Mouse (Mus musculus) hindbrain, embryonic 12.5 days (tissue): ENCODE results near the gene Eci2. TPM values are rescaled to one million over a fixed set of nuclear protein-coding genes. Genes with fewer than 3 reads are reported as not detected.
A peak's percentile ranks its signal among the peaks of the same experiment; 100 is the strongest.

Experiments
- ATAC-seq: fragments of 200-750 bp; cut with Nextera tagmentation; 2 replicates; pipeline ENCODE4 v1.8.0; 2017; ENCODE audit warnings: moderate TSS enrichment; ENCODE audit not compliant: low FRiP score
- H3K27ac ChIP-seq: fragments of 300-500 bp; sonication (generic); 2 replicates; pipeline ENCODE4 v1.5.1; 2016; ENCODE audit warnings: mild to moderate bottlenecking
- H3K27me3 ChIP-seq: fragments of 300-500 bp; sonication (generic); 2 replicates; pipeline ENCODE4 v1.6.1; 2016; ENCODE audit warnings: mild to moderate bottlenecking
- H3K36me3 ChIP-seq: fragments of 300-500 bp; sonication (generic); 2 replicates; pipeline ENCODE4 v1.6.1; 2016; ENCODE audit warnings: mild to moderate bottlenecking
- H3K4me1 ChIP-seq: fragments of 300-500 bp; sonication (generic); 2 replicates; pipeline ENCODE4 v1.6.1; 2016
- H3K4me2 ChIP-seq: fragments of 300-500 bp; sonication (generic); replicated peaks from 2 replicates; pipeline ENCODE4 v1.6.1; 2016; ENCODE audit warnings: mild to moderate bottlenecking
- H3K4me3 ChIP-seq: fragments of 300-500 bp; sonication (generic); 2 replicates; pipeline ENCODE4 v1.5.1; 2016; ENCODE audit warnings: mild to moderate bottlenecking
- H3K9ac ChIP-seq: fragments of 300-500 bp; sonication (generic); 2 replicates; pipeline ENCODE4 v1.6.1; 2016; ENCODE audit warnings: mild to moderate bottlenecking, moderate library complexity
- H3K9me3 ChIP-seq: fragments of 300-500 bp; sonication (generic); replicated peaks from 2 replicates; pipeline ENCODE4 v1.6.1; 2016; ENCODE audit warnings: mild to moderate bottlenecking
- WGBS: fragments of 180-500 bp; shearing (Covaris S2); methylation state at CpG from one replicate; pipeline ENCODE4 v1.1.7; 2016; 5-methylcytosine and 5-hydroxymethylcytosine counted together
- polyA plus RNA-seq: library from polyadenylated mRNA; unstranded; fragments of >200 nt; fragmentation: Nextera tagmentation; extraction: Ambion mirVana; gene quantifications from 2 replicates; pipeline ENCODE4 v1.2.1, GENCODE M21; 2016

Gene Eci2
- 122 TPM in 2 replicates for polyA plus RNA-seq

GRCm38 (mm10) chr13:35026879-35027278 lies at the start of gene Eci2:
TSS of gene Eci2 (minus strand) at chr13:35027096.
- no peaks in the 10 kb centered on the region for H3K4me1 ChIP-seq
- 0 out of 2 replicates have a peak within 1 kb of the TSS, but pooled peaks have one; percentile 10 for H3K4me3 ChIP-seq
- 7% methylated on average over 6 of the region's 6 CpGs for WGBS
- H3K9ac ChIP-seq = no peak within 1 kb of the TSS
- H3K36me3 ChIP-seq = no peaks in the 10 kb centered on the region
- no peaks in the 10 kb centered on the region for H3K9me3 ChIP-seq
- peak within 1 kb of the TSS; percentile 29; the same call in 1 of the 2 replicates for H3K4me2 ChIP-seq
- no peaks in the 10 kb centered on the region for H3K27me3 ChIP-seq
- H3K27ac ChIP-seq = no peak within 1 kb of the TSS
- ATAC-seq = no peak

- H3K9me3 ChIP-seq = no peaks in the 10 kb centered on the region
- no peak overlapping the region for H3K27ac ChIP-seq
- H3K36me3 ChIP-seq = no peaks in the 10 kb centered on the region
- WGBS = 38% methylated on average over 1 of the region's 1 CpGs
- H3K27me3 ChIP-seq = no peaks in the 10 kb centered on the region
- no peak overlapping the region for H3K9ac ChIP-seq
- H3K4me3 ChIP-seq = no peak overlapping the region
- H3K4me2 ChIP-seq = no peak overlapping the region
- ATAC-seq = no peak
- no peaks in the 10 kb centered on the region for H3K4me1 ChIP-seq
These were observed 48.0 kb upstream of the Eci2 start for GRCm38 (mm10) chr13:35074862-35075261.

- H3K27me3 ChIP-seq = no peaks in the 10 kb centered on the region
- H3K4me3 ChIP-seq = no peak overlapping the region
- no peaks in the 10 kb centered on the region for H3K4me1 ChIP-seq
- no peaks in the 10 kb centered on the region for H3K9me3 ChIP-seq
- no peak overlapping the region for H3K4me2 ChIP-seq
- no peak for ATAC-seq
- no peaks in the 10 kb centered on the region for H3K36me3 ChIP-seq
- no peak overlapping the region for H3K27ac ChIP-seq
- 63% methylated on average over 9 of the region's 9 CpGs for WGBS
- no peak overlapping the region for H3K9ac ChIP-seq
These were observed 43.9 kb upstream of the Eci2 start for GRCm38 (mm10) chr13:35070485-35071472.

GRCm38 (mm10) chr13:35067084-35067483 lies 40.2 kb upstream of the Eci2 start:
- WGBS = 75% methylated on average over 2 of the region's 2 CpGs
- Histone ChIP-seq H3K36me3 (no peaks in the 10 kb centered on the region), H3K9me3 (no peaks in the 10 kb centered on the region), H3K4me2 (no peak overlapping the region), H3K9ac (no peak overlapping the region), H3K4me3 (no peak overlapping the region), H3K27me3 (no peaks in the 10 kb centered on the region), H3K27ac (no peak overlapping the region), H3K4me1 (no peaks in the 10 kb centered on the region)
- ATAC-seq = no peak

- Histone ChIP-seq H3K4me2 (no peak overlapping the region), H3K4me1 (no peaks in the 10 kb centered on the region), H3K9me3 (no peaks in the 10 kb centered on the region), H3K27me3 (no peaks in the 10 kb centered on the region), H3K27ac (no peak overlapping the region), H3K4me3 (no peak overlapping the region), H3K36me3 (no peaks in the 10 kb centered on the region), H3K9ac (no peak overlapping the region)
- WGBS = 62% methylated on average over 2 of the region's 2 CpGs
- ATAC-seq = no peak
These were observed 39.1 kb upstream of the Eci2 start for GRCm38 (mm10) chr13:35066033-35066432.

- Histone ChIP-seq H3K27ac (no peak overlapping the region), H3K9me3 (no peaks in the 10 kb centered on the region), H3K36me3 (no peaks in the 10 kb centered on the region), H3K4me3 (no peak overlapping the region), H3K4me1 (no peaks in the 10 kb centered on the region), H3K9ac (no peak overlapping the region), H3K27me3 (no peaks in the 10 kb centered on the region), H3K4me2 (no peak overlapping the region)
- 68% methylated on average over 4 of the region's 4 CpGs for WGBS
- ATAC-seq = no peak
These were observed 37.5 kb upstream of the Eci2 start for GRCm38 (mm10) chr13:35064381-35064780.

- 19% methylated on average over 5 of the region's 5 CpGs for WGBS
- H3K9ac ChIP-seq = no peak overlapping the region
- H3K4me2 ChIP-seq = no peak overlapping the region
- H3K36me3 ChIP-seq = no peaks in the 10 kb centered on the region
- no peaks in the 10 kb centered on the region for H3K27me3 ChIP-seq
- H3K9me3 ChIP-seq = no peaks in the 10 kb centered on the region
- no peaks in the 10 kb centered on the region for H3K4me1 ChIP-seq
- H3K27ac ChIP-seq = no peak overlapping the region
- no peak overlapping the region for H3K4me3 ChIP-seq
- ATAC-seq = no peak
These were observed 31.2 kb upstream of the Eci2 start for GRCm38 (mm10) chr13:35058145-35058544.

GRCm38 (mm10) chr13:35036486-35036885 lies 9.6 kb upstream of the Eci2 start:
- WGBS = 58% methylated on average over 5 of the region's 5 CpGs
- no peak for ATAC-seq
- H3K4me2 ChIP-seq = no peak overlapping the region
- H3K9ac ChIP-seq = no peak overlapping the region
- H3K27ac ChIP-seq = no peak overlapping the region
- H3K9me3 ChIP-seq = no peaks in the 10 kb centered on the region
- H3K4me1 ChIP-seq = no peaks in the 10 kb centered on the region
- no peaks in the 10 kb centered on the region for H3K36me3 ChIP-seq
- no peak overlapping the region for H3K4me3 ChIP-seq
- no peaks in the 10 kb centered on the region for H3K27me3 ChIP-seq

GRCm38 (mm10) chr13:35035731-35036130 lies 8.8 kb upstream of the Eci2 start:
- H3K4me1 ChIP-seq = no peaks in the 10 kb centered on the region
- no peak overlapping the region for H3K4me2 ChIP-seq
- H3K9me3 ChIP-seq = no peaks in the 10 kb centered on the region
- no peaks in the 10 kb centered on the region for H3K27me3 ChIP-seq
- ATAC-seq = no peak
- no peak overlapping the region for H3K27ac ChIP-seq
- H3K9ac ChIP-seq = no peak overlapping the region
- 77% methylated on average over 4 of the region's 4 CpGs for WGBS
- no peaks in the 10 kb centered on the region for H3K36me3 ChIP-seq
- no peak overlapping the region for H3K4me3 ChIP-seq

GRCm38 (mm10) chr13:35033571-35033970 lies 6.7 kb upstream of the Eci2 start:
- no peaks in the 10 kb centered on the region for H3K27me3 ChIP-seq
- H3K4me1 ChIP-seq = no peaks in the 10 kb centered on the region
- H3K9ac ChIP-seq = no peak overlapping the region
- 90% methylated on average over 4 of the region's 4 CpGs for WGBS
- ATAC-seq = no peak
- H3K4me3 ChIP-seq = no peak overlapping the region
- no peak overlapping the region for H3K27ac ChIP-seq
- H3K9me3 ChIP-seq = no peaks in the 10 kb centered on the region
- no peak overlapping the region for H3K4me2 ChIP-seq
- no peaks in the 10 kb centered on the region for H3K36me3 ChIP-seq

GRCm38 (mm10) chr13:35031684-35032082 lies 4.8 kb upstream of the Eci2 start:
- no peak for ATAC-seq
- H3K27me3 ChIP-seq = no peaks in the 10 kb centered on the region
- WGBS = 73% methylated on average over 4 of the region's 4 CpGs

GRCm38 (mm10) chr13:35030979-35031683 lies 4.2 kb upstream of the Eci2 start:
- no peak overlapping the region for H3K27ac ChIP-seq
- WGBS = 90% methylated on average over 7 of the region's 7 CpGs
- no peak overlapping the region for H3K9ac ChIP-seq
- H3K9me3 ChIP-seq = no peaks in the 10 kb centered on the region
- no peak overlapping the region for H3K4me3 ChIP-seq
- H3K36me3 ChIP-seq = no peaks in the 10 kb centered on the region
- no peaks in the 10 kb centered on the region for H3K4me1 ChIP-seq
- no peaks in the 10 kb centered on the region for H3K27me3 ChIP-seq
- ATAC-seq = no peak
- no peak overlapping the region for H3K4me2 ChIP-seq

More at GRCm38 (mm10) chr13:35031684-35032082, 4.8 kb upstream of the Eci2 start:
- no peaks in the 10 kb centered on the region for H3K36me3 ChIP-seq
- H3K9me3 ChIP-seq = no peaks in the 10 kb centered on the region
- no peak overlapping the region for H3K27ac ChIP-seq
- no peak overlapping the region for H3K4me2 ChIP-seq
- H3K4me1 ChIP-seq = no peaks in the 10 kb centered on the region
- no peak overlapping the region for H3K4me3 ChIP-seq
- H3K9ac ChIP-seq = no peak overlapping the region
